Mouse (Mus musculus) liver, embryonic 14.5 days (tissue): ENCODE measurements around the gene Ksr2.

Experiments used
- CTCF ChIP-seq: IDR thresholded peaks from 2 replicates; pipeline ENCODE4 v1.5.1; 2016; ENCODE audit warnings: antibody characterized with exemption, low read depth, control low read depth
- EP300 ChIP-seq: IDR thresholded peaks from 2 replicates; pipeline ENCODE4 v1.6.1; 2016; ENCODE audit warnings: antibody characterized with exemption, low read depth

- TF ChIP-seq CTCF, result no peak
- no peak for TF ChIP-seq EP300
These were observed 317.5 kb downstream of the Ksr2 start for GRCm38 (mm10) chr5:117731311-117731710.
